Mouse (Mus musculus): ENCODE measurements around the gene Clmn. TPM values are rescaled to one million over a fixed set of nuclear protein-coding genes. Genes with fewer than 3 reads are reported as not detected.

Gene Clmn
- total RNA-seq, 1 experiment from 2014 or later = 14.3 TPM

Other genes starting within 250 kb of the Clmn start
- 53.3 and 58.6 TPM in 2 replicates for gene Dicer1, start 113.1 kb downstream of the Clmn start, total RNA-seq (2021)
- gene Syne3, start 144.7 kb upstream of the Clmn start, total RNA-seq (2021) = 8.4 and 10.2 TPM in 2 replicates
- 172 and 183 TPM in 2 replicates for gene Glrx5, start 167.6 kb upstream of the Clmn start, total RNA-seq (2021)

Measured in adrenal gland, postnatal 14 days (tissue).